Mouse (Mus musculus) neural tube, embryonic 11.5 days (tissue): ENCODE data around the gene Map4k2. TPM values are rescaled to one million over a fixed set of nuclear protein-coding genes. Genes with fewer than 3 reads are reported as not detected.
A peak's percentile ranks its signal among the peaks of the same experiment; 100 is the strongest.

Experiments used
- ATAC-seq: fragments of 200-750 bp; cut with Nextera tagmentation; 2 replicates; pipeline ENCODE4 v1.8.0; 2017; ENCODE audit warnings: moderate number of reproducible peaks, mild to moderate bottlenecking, moderate TSS enrichment, moderate library complexity; ENCODE audit not compliant: insufficient read depth, low FRiP score, low TSS enrichment
- DNase-seq: peaks from one replicate; pipeline ENCODE4 v3.0.0-alpha.2; 2015; ENCODE audit warnings: low spot score
- H3K27ac ChIP-seq: fragments of 300-500 bp; sonication (generic); 2 replicates; pipeline ENCODE4 v1.5.1; 2014; ENCODE audit warnings: low read depth, mild to moderate bottlenecking, low read length
- H3K27me3 ChIP-seq: fragments of 300-500 bp; sonication (generic); 2 replicates; pipeline ENCODE4 v1.6.1; 2014; ENCODE audit warnings: mild to moderate bottlenecking, low read length, mixed read lengths; ENCODE audit not compliant: control insufficient read depth, insufficient read depth
- H3K36me3 ChIP-seq: fragments of 300-500 bp; sonication (generic); 2 replicates; pipeline ENCODE4 v1.6.1; 2014; ENCODE audit warnings: mild to moderate bottlenecking, low read length, moderate library complexity, mixed read lengths; ENCODE audit not compliant: control insufficient read depth, insufficient read depth
- H3K4me1 ChIP-seq: fragments of 300-500 bp; sonication (generic); 2 replicates; pipeline ENCODE4 v1.6.1; 2014; ENCODE audit warnings: low read length, mixed read lengths; ENCODE audit not compliant: control insufficient read depth, insufficient read depth
- H3K4me2 ChIP-seq: fragments of 300-500 bp; sonication (generic); 2 replicates; pipeline ENCODE4 v1.6.1; 2014; ENCODE audit warnings: low read depth, mild to moderate bottlenecking, moderate library complexity
- H3K4me3 ChIP-seq: fragments of 300-500 bp; sonication (generic); 2 replicates; pipeline ENCODE4 v1.5.1; 2014; ENCODE audit warnings: low read depth, low read length
- H3K9ac ChIP-seq: fragments of 300-500 bp; sonication (generic); 2 replicates; pipeline ENCODE4 v1.6.1; 2014; ENCODE audit warnings: mild to moderate bottlenecking, low read length
- H3K9me3 ChIP-seq: fragments of 300-500 bp; sonication (generic); 2 replicates; pipeline ENCODE4 v1.6.1; 2016; ENCODE audit warnings: low read length; ENCODE audit not compliant: control insufficient read depth
- WGBS: fragments of 180-500 bp; shearing (Covaris S2); extraction: QIAGEN DNeasy Blood & Tissue Kit; methylation state at CpG from one replicate; pipeline ENCODE4 v1.1.7; 2014; 5-methylcytosine and 5-hydroxymethylcytosine counted together
- polyA plus RNA-seq: library from polyadenylated mRNA; unstranded; fragments of >200 nt; fragmentation: Nextera tagmentation; extraction: Ambion mirVana; gene quantifications from 2 replicates; pipeline ENCODE4 v1.2.1, GENCODE M21; 2014

The Map4k2 gene
- polyA plus RNA-seq, 1 experiment from 2014 or later = 13.6 TPM

- ATAC-seq (no peak), DNase-seq (no peak)
- Histone ChIP-seq H3K27ac (no peak overlapping the region), H3K4me3 (no peak overlapping the region), H3K36me3 (peaks cover 11% of the 10 kb centered on the region), H3K9ac (no peak overlapping the region), H3K9me3 (no peaks in the 10 kb centered on the region), H3K4me2 (no peak overlapping the region), H3K27me3 (no peaks in the 10 kb centered on the region), H3K4me1 (no peaks in the 10 kb centered on the region)
- 96% methylated on average over 4 of the region's 4 CpGs for WGBS
These were observed 6.7 kb downstream of the Map4k2 start for GRCm38 (mm10) chr19:6347615-6348014.

GRCm38 (mm10) chr19:6348717-6349116 lies 7.8 kb downstream of the Map4k2 start:
- DNase-seq = no peak
- no peak overlapping the region for H3K9ac ChIP-seq
- no peaks in the 10 kb centered on the region for H3K27me3 ChIP-seq
- H3K4me2 ChIP-seq = no peak overlapping the region
- ATAC-seq = no peak
- H3K4me1 ChIP-seq = no peaks in the 10 kb centered on the region
- H3K36me3 ChIP-seq = peaks cover 11% of the 10 kb centered on the region
- 57% methylated on average over 9 of the region's 9 CpGs for WGBS
- H3K4me3 ChIP-seq = no peak overlapping the region
- H3K27ac ChIP-seq = 0 out of 2 replicates have a peak overlapping the region, but pooled peaks have one; percentile 34
- no peaks in the 10 kb centered on the region for H3K9me3 ChIP-seq

GRCm38 (mm10) chr19:6349215-6349983 lies 8.5 kb downstream of the Map4k2 start:
- Histone ChIP-seq H3K27me3 (no peaks in the 10 kb centered on the region), H3K9ac (no peak overlapping the region), H3K4me2 (no peak overlapping the region), H3K36me3 (peaks cover 9% of the 10 kb centered on the region), H3K4me1 (no peaks in the 10 kb centered on the region), H3K4me3 (no peak overlapping the region), H3K27ac (0 out of 2 replicates have a peak overlapping the region, but pooled peaks have one; percentile 8), H3K9me3 (no peaks in the 10 kb centered on the region)
- no peak for ATAC-seq
- 35% methylated on average over 14 of the region's 14 CpGs for WGBS
- no peak for DNase-seq

- no peaks in the 10 kb centered on the region for H3K27me3 ChIP-seq
- H3K4me2 ChIP-seq = no peak overlapping the region
- H3K9me3 ChIP-seq = no peaks in the 10 kb centered on the region
- H3K9ac ChIP-seq = no peak overlapping the region
- no peak for DNase-seq
- peaks cover under 1% of the 10 kb centered on the region for H3K36me3 ChIP-seq
- no peak overlapping the region for H3K27ac ChIP-seq
- H3K4me1 ChIP-seq = no peaks in the 10 kb centered on the region
- no peak overlapping the region for H3K4me3 ChIP-seq
- WGBS = 68% methylated on average over 14 of the region's 14 CpGs
- no peak for ATAC-seq
These were observed 10.6 kb downstream of the Map4k2 start for GRCm38 (mm10) chr19:6351431-6352106.

- H3K4me3 ChIP-seq = no peak overlapping the region
- no peaks in the 10 kb centered on the region for H3K4me1 ChIP-seq
- no peak overlapping the region for H3K9ac ChIP-seq
- no peaks in the 10 kb centered on the region for H3K9me3 ChIP-seq
- ATAC-seq (no peak), DNase-seq (no peak)
- no peaks in the 10 kb centered on the region for H3K27me3 ChIP-seq
- no peak overlapping the region for H3K27ac ChIP-seq
- H3K4me2 ChIP-seq = no peak overlapping the region
- WGBS = 93% methylated on average over 2 of the region's 2 CpGs
- H3K36me3 ChIP-seq = no peaks in the 10 kb centered on the region; the same call in 1 of the 2 replicates
These were observed 11.2 kb downstream of the Map4k2 start for GRCm38 (mm10) chr19:6352107-6352505.

- ATAC-seq (no peak), DNase-seq (no peak)
- Histone ChIP-seq H3K9ac (no peak overlapping the region), H3K27ac (no peak overlapping the region), H3K36me3 (no peaks in the 10 kb centered on the region; the same call in 1 of the 2 replicates), H3K4me1 (no peaks in the 10 kb centered on the region), H3K27me3 (no peaks in the 10 kb centered on the region), H3K4me2 (no peak overlapping the region), H3K9me3 (no peaks in the 10 kb centered on the region), H3K4me3 (no peak overlapping the region)
- WGBS = 86% methylated on average over 7 of the region's 7 CpGs
These were observed 13.1 kb downstream of the Map4k2 start for GRCm38 (mm10) chr19:6354030-6354429.

- Histone ChIP-seq H3K36me3 (peaks cover 6% of the 10 kb centered on the region; the same call in 1 of the 2 replicates), H3K9me3 (no peaks in the 10 kb centered on the region), H3K4me3 (no peak overlapping the region), H3K27ac (no peak overlapping the region), H3K9ac (no peak overlapping the region), H3K27me3 (no peaks in the 10 kb centered on the region), H3K4me2 (no peak overlapping the region), H3K4me1 (peaks cover 15% of the 10 kb centered on the region)
- DNase-seq (no peak), ATAC-seq (no peak)
- WGBS = 89% methylated on average over 3 of the region's 3 CpGs
These were observed 20.4 kb downstream of the Map4k2 start for GRCm38 (mm10) chr19:6361291-6361690.

- Histone ChIP-seq H3K27me3 (no peaks in the 10 kb centered on the region), H3K9ac (no peak overlapping the region), H3K4me2 (peak overlapping the region; percentile 39), H3K9me3 (no peaks in the 10 kb centered on the region), H3K36me3 (peaks cover 13% of the 10 kb centered on the region), H3K4me3 (peak overlapping the region; percentile 99), H3K27ac (no peak overlapping the region), H3K4me1 (peaks cover 18% of the 10 kb centered on the region)
- ATAC-seq (no peak), DNase-seq (no peak)
- WGBS = 3% methylated on average over 11 of the region's 11 CpGs
These were observed 22.1 kb downstream of the Map4k2 start for GRCm38 (mm10) chr19:6363091-6363410.
